Mouse (Mus musculus) olfactory bulb, adult 2 months (tissue): ENCODE data around the gene Kctd18.

Experiments used
- CTCF ChIP-seq: fragments of 200-500 bp; IDR thresholded peaks from 2 replicates; pipeline ENCODE4 v1.5.1; 2012; ENCODE audit warnings: low read depth, mild to moderate bottlenecking, low read length, moderate library complexity; ENCODE audit not compliant: insufficient read depth
- POLR2A ChIP-seq: fragments of 200-500 bp; IDR thresholded peaks from 2 replicates; pipeline ENCODE4 v1.6.1; 2012; ENCODE audit warnings: mild to moderate bottlenecking, low read depth, low read length, moderate library complexity; ENCODE audit not compliant: insufficient read depth

DNA sequence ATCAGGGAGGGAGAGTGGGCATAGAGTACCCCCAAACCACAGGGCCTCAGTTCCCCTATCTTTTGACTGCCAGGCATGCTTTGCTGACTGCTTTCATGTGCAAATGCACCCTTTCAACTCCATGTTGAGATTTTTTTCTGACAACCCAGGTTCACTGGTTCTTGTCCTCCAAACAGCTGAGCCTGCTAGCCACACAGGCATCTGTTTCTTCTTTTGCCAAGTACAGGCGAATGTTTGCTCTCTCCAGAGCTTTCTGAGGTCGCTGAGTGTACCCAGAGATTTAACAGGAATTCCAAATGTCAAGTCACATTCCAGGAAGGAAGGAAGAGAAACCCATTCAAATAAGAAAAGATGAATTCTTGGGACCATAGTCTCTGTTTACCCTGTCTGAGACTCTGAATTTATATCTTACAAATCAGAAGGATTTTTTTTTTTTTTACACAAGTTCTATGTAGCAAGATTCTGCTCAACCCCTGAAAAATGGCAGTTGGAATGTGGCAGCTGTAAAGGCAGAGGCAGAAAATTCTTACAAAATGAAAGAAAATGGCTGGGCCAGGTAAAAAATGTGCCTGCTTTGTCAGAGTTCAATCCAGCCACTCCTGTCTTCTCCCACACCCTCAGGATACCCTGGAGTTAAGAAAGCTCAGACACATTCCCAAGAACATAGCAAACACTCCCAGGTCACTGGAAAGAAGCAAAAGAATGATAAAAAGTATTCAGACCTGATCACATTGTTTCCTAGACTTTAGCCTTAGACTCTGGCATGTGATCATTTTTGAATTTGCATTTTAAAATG lies 71.0 kb downstream of the Kctd18 start:
- no peak for TF ChIP-seq CTCF
- TF ChIP-seq POLR2A = no peak
